Mouse (Mus musculus) liver, embryonic 14.5 days (tissue): ENCODE measurements at regions not wholly inside any gene's neighbourhood (a gene's known extent, or its start where the extent isn't known, plus 50 kb on each side); places are given as distances from the start of the nearest gene placed in this dataset.

ENCODE experiments used
- CTCF ChIP-seq: IDR thresholded peaks from 2 replicates; pipeline ENCODE4 v1.5.1; 2016; ENCODE audit warnings: antibody characterized with exemption, low read depth, control low read depth
- EP300 ChIP-seq: IDR thresholded peaks from 2 replicates; pipeline ENCODE4 v1.6.1; 2016; ENCODE audit warnings: antibody characterized with exemption, low read depth

GRCm38 (mm10) chr2:75329598-75329997 is 329.5 kb upstream of the Hnrnpa3 start:
- TF ChIP-seq EP300 (no peak), CTCF (no peak)
